Mouse (Mus musculus) embryo, embryonic 9.5 days (tissue): ENCODE results near the gene Myzap.

Experiments
- DNase-seq: peaks from one replicate; pipeline ENCODE4 v3.0.0-alpha.2; 2017; ENCODE audit errors: extremely low spot score

The Myzap gene

GRCm38 (mm10) chr9:71604914-71605635, 12.9 kb upstream of the Myzap start:
- DNase-seq, result no peak

- DNase-seq, result no peak
These were observed 7.7 kb upstream of the Myzap start for GRCm38 (mm10) chr9:71599861-71600260.

GRCm38 (mm10) chr9:71596888-71597287, 4.7 kb upstream of the Myzap start:
- no peak for DNase-seq

GRCm38 (mm10) chr9:71592577-71593285, 571 bp upstream of the Myzap start:
- DNase-seq, result no peak

- DNase-seq, result no peak
These were observed 1.1 kb downstream of the Myzap start for GRCm38 (mm10) chr9:71591106-71591505.

GRCm38 (mm10) chr9:71589771-71590170, 2.4 kb downstream of the Myzap start:
- DNase-seq, result no peak

GRCm38 (mm10) chr9:71588930-71589592, 3.1 kb downstream of the Myzap start:
- no peak for DNase-seq

- no peak for DNase-seq
These were observed 5.8 kb downstream of the Myzap start for GRCm38 (mm10) chr9:71586408-71586807.

- no peak for DNase-seq
These were observed 9.4 kb downstream of the Myzap start for GRCm38 (mm10) chr9:71582771-71583170.

- no peak for DNase-seq
These were observed 13.1 kb downstream of the Myzap start for GRCm38 (mm10) chr9:71578896-71579564.

- no peak for DNase-seq
These were observed 17.7 kb downstream of the Myzap start for GRCm38 (mm10) chr9:71574440-71574839.

- no peak for DNase-seq
These were observed 18.3 kb downstream of the Myzap start for GRCm38 (mm10) chr9:71573771-71574340.

- DNase-seq, result peak; percentile 9
These were observed 21.0 kb downstream of the Myzap start for GRCm38 (mm10) chr9:71571150-71571633.

- DNase-seq, result no peak
These were observed 22.0 kb downstream of the Myzap start for GRCm38 (mm10) chr9:71570170-71570569.

- no peak for DNase-seq
These were observed 23.7 kb downstream of the Myzap start for GRCm38 (mm10) chr9:71568323-71568942.

GRCm38 (mm10) chr9:71567391-71567790, 24.8 kb downstream of the Myzap start:
- DNase-seq, result no peak

- DNase-seq, result no peak
These were observed 25.4 kb downstream of the Myzap start for GRCm38 (mm10) chr9:71566763-71567162.

GRCm38 (mm10) chr9:71557737-71558136, 34.4 kb downstream of the Myzap start:
- no peak for DNase-seq

- no peak for DNase-seq
These were observed 38.2 kb downstream of the Myzap start for GRCm38 (mm10) chr9:71554001-71554400.

- DNase-seq, result no peak
These were observed 42.0 kb downstream of the Myzap start for GRCm38 (mm10) chr9:71550176-71550575.

- no peak for DNase-seq
These were observed 44.4 kb downstream of the Myzap start for GRCm38 (mm10) chr9:71547704-71548275.
